Mouse (Mus musculus): ENCODE data around the gene Atp8b2. TPM values are rescaled to one million over a fixed set of nuclear protein-coding genes. Genes with fewer than 3 reads are reported as not detected.
A peak's percentile ranks its signal among the peaks of the same experiment; 100 is the strongest.

Gene Atp8b2
- polyA plus RNA-seq, 1 experiment from 2014 or later: 1.4 TPM

- ATAC-seq (ENCODE audit: low read depth): no peak
- H3K27me3 ChIP-seq: peaks cover 43% of the 10 kb centered on the region
- no peak overlapping the region for H3K4me3 ChIP-seq (replicated peaks)
- H3K9me3 ChIP-seq (replicated peaks): no peaks in the 10 kb centered on the region
- 45% methylated on average over 3 of the region's 3 CpGs for WGBS (ENCODE audit: insufficient replicate concordance)
- H3K27ac ChIP-seq: no peak overlapping the region
- no peaks in the 10 kb centered on the region for H3K36me3 ChIP-seq
- peaks cover 15% of the 10 kb centered on the region for H3K4me1 ChIP-seq (replicated peaks)
- no peak overlapping the region for H3K9ac ChIP-seq
- DNase-seq: no peak
- no peak overlapping the region for H3K4me2 ChIP-seq
Observed at GRCm38 (mm10) chr3:89917408-89917807, 45.9 kb downstream of the Atp8b2 start.

GRCm38 (mm10) chr3:89916622-89917021 is 46.7 kb downstream of the Atp8b2 start:
- peaks cover 49% of the 10 kb centered on the region for H3K27me3 ChIP-seq
- no peak for DNase-seq
- no peaks in the 10 kb centered on the region for H3K9me3 ChIP-seq (replicated peaks)
- no peak overlapping the region for H3K4me2 ChIP-seq
- no peaks in the 10 kb centered on the region for H3K36me3 ChIP-seq
- H3K4me3 ChIP-seq (replicated peaks): no peak overlapping the region
- no peak for ATAC-seq (ENCODE audit: low read depth)
- H3K27ac ChIP-seq: no peak overlapping the region
- 58% methylated on average over 1 of the region's 1 CpGs for WGBS (ENCODE audit: insufficient replicate concordance)
- H3K4me1 ChIP-seq (replicated peaks): peaks cover 20% of the 10 kb centered on the region
- no peak overlapping the region for H3K9ac ChIP-seq

GRCm38 (mm10) chr3:89914700-89915099 is 48.6 kb downstream of the Atp8b2 start:
- no peak overlapping the region for H3K27ac ChIP-seq
- no peaks in the 10 kb centered on the region for H3K36me3 ChIP-seq
- ATAC-seq (ENCODE audit: low read depth): no peak
- no peak for DNase-seq
- H3K9ac ChIP-seq: no peak overlapping the region
- no peak overlapping the region for H3K4me3 ChIP-seq (replicated peaks)
- peaks cover 64% of the 10 kb centered on the region for H3K27me3 ChIP-seq
- WGBS (ENCODE audit: insufficient replicate concordance): 17% methylated on average over 4 of the region's 4 CpGs
- peaks cover 31% of the 10 kb centered on the region for H3K4me1 ChIP-seq (replicated peaks)
- H3K4me2 ChIP-seq: no peak overlapping the region
- no peaks in the 10 kb centered on the region for H3K9me3 ChIP-seq (replicated peaks)

GRCm38 (mm10) chr3:89912543-89913391 is 50.5 kb downstream of the Atp8b2 start, which contains the start of gene Il6ra:
Il6ra (minus strand) TSS chr3:89913196.
- peaks cover 70% of the 10 kb centered on the region for H3K27me3 ChIP-seq
- H3K9me3 ChIP-seq (replicated peaks): no peaks in the 10 kb centered on the region
- no peak within 1 kb of the TSS for H3K27ac ChIP-seq
- H3K4me3 ChIP-seq (replicated peaks): peak within 1 kb of the TSS; percentile 61
- H3K4me1 ChIP-seq (replicated peaks): peaks cover 40% of the 10 kb centered on the region
- WGBS (ENCODE audit: insufficient replicate concordance): 2% methylated on average over 75 of the region's 75 CpGs
- H3K9ac ChIP-seq: peak within 1 kb of the TSS; percentile 64
- no peaks in the 10 kb centered on the region for H3K36me3 ChIP-seq
- DNase-seq (peak; percentile 42), ATAC-seq (ENCODE audit: low read depth) (peak; percentile 71)
- H3K4me2 ChIP-seq: peak within 1 kb of the TSS; percentile 80

GRCm38 (mm10) chr3:89912108-89912542 is 51.2 kb downstream of the Atp8b2 start:
- Histone ChIP-seq H3K27me3 (peaks cover 70% of the 10 kb centered on the region), H3K27ac (no peak overlapping the region)

GRCm38 (mm10) chr3:89911207-89911606 is 52.1 kb downstream of the Atp8b2 start:
- H3K27ac ChIP-seq: peak overlapping the region; percentile 51; the same call in 1 of the 2 replicates
- H3K4me3 ChIP-seq (replicated peaks): no peak overlapping the region
- DNase-seq (peak; percentile 29), ATAC-seq (ENCODE audit: low read depth) (no peak)
- no peaks in the 10 kb centered on the region for H3K9me3 ChIP-seq (replicated peaks)
- no peaks in the 10 kb centered on the region for H3K36me3 ChIP-seq
- H3K9ac ChIP-seq: no peak overlapping the region
- H3K27me3 ChIP-seq: peaks cover 67% of the 10 kb centered on the region
- 22% methylated on average over 3 of the region's 3 CpGs for WGBS (ENCODE audit: insufficient replicate concordance)
- peaks cover 41% of the 10 kb centered on the region for H3K4me1 ChIP-seq (replicated peaks)
- H3K4me2 ChIP-seq: no peak overlapping the region

More at GRCm38 (mm10) chr3:89912108-89912542, 51.2 kb downstream of the Atp8b2 start:
- Histone ChIP-seq H3K36me3 (no peaks in the 10 kb centered on the region), H3K9ac (peak overlapping the region; percentile 64; the same call in 1 of the 2 replicates), H3K4me1 (replicated peaks) (peaks cover 40% of the 10 kb centered on the region), H3K9me3 (replicated peaks) (no peaks in the 10 kb centered on the region), H3K4me3 (replicated peaks) (peak overlapping the region; percentile 61), H3K4me2 (peak overlapping the region; percentile 80)
- DNase-seq (no peak), ATAC-seq (ENCODE audit: low read depth) (0 out of 2 replicates have a peak, but pooled peaks have one; percentile 16)
- 29% methylated on average over 6 of the region's 6 CpGs for WGBS (ENCODE audit: insufficient replicate concordance)

GRCm38 (mm10) chr3:89909703-89910542 is 53.4 kb downstream of the Atp8b2 start:
- no peak overlapping the region for H3K9ac ChIP-seq
- peaks cover 51% of the 10 kb centered on the region for H3K4me1 ChIP-seq (replicated peaks)
- H3K4me2 ChIP-seq: no peak overlapping the region
- H3K9me3 ChIP-seq (replicated peaks): no peaks in the 10 kb centered on the region
- H3K36me3 ChIP-seq: no peaks in the 10 kb centered on the region
- H3K27ac ChIP-seq: no peak overlapping the region
- DNase-seq (no peak), ATAC-seq (ENCODE audit: low read depth) (no peak)
- H3K27me3 ChIP-seq: peaks cover 57% of the 10 kb centered on the region
- WGBS (ENCODE audit: insufficient replicate concordance): 50% methylated on average over 5 of the region's 5 CpGs
- H3K4me3 ChIP-seq (replicated peaks): no peak overlapping the region

- no peak for ATAC-seq (ENCODE audit: low read depth)
- Histone ChIP-seq H3K4me1 (replicated peaks) (peaks cover 50% of the 10 kb centered on the region), H3K9me3 (replicated peaks) (no peaks in the 10 kb centered on the region), H3K36me3 (no peaks in the 10 kb centered on the region), H3K4me2 (no peak overlapping the region), H3K9ac (no peak overlapping the region), H3K4me3 (replicated peaks) (no peak overlapping the region), H3K27me3 (peaks cover 47% of the 10 kb centered on the region), H3K27ac (no peak overlapping the region)
- DNase-seq: no peak
- WGBS (ENCODE audit: insufficient replicate concordance): 69% methylated on average over 6 of the region's 6 CpGs
Observed at GRCm38 (mm10) chr3:89908836-89909235, 54.5 kb downstream of the Atp8b2 start.

GRCm38 (mm10) chr3:89907846-89908245 is 55.5 kb downstream of the Atp8b2 start:
- WGBS (ENCODE audit: insufficient replicate concordance): 62% methylated on average over 3 of the region's 3 CpGs
- ATAC-seq (ENCODE audit: low read depth): no peak
- no peak overlapping the region for H3K4me3 ChIP-seq (replicated peaks)
- peaks cover 44% of the 10 kb centered on the region for H3K4me1 ChIP-seq (replicated peaks)
- DNase-seq: no peak
- no peaks in the 10 kb centered on the region for H3K9me3 ChIP-seq (replicated peaks)
- H3K27me3 ChIP-seq: peaks cover 37% of the 10 kb centered on the region
- H3K36me3 ChIP-seq: no peaks in the 10 kb centered on the region
- no peak overlapping the region for H3K27ac ChIP-seq
- no peak overlapping the region for H3K4me2 ChIP-seq
- no peak overlapping the region for H3K9ac ChIP-seq

GRCm38 (mm10) chr3:89899511-89899908 is 63.8 kb downstream of the Atp8b2 start:
- H3K4me3 ChIP-seq (replicated peaks): no peak overlapping the region
- no peak overlapping the region for H3K9ac ChIP-seq
- DNase-seq: no peak
- H3K36me3 ChIP-seq: no peaks in the 10 kb centered on the region
- 60% methylated on average over 8 of the region's 8 CpGs for WGBS (ENCODE audit: insufficient replicate concordance)
- H3K4me1 ChIP-seq (replicated peaks): peaks cover 31% of the 10 kb centered on the region
- H3K9me3 ChIP-seq (replicated peaks): no peaks in the 10 kb centered on the region
- no peak overlapping the region for H3K27ac ChIP-seq
- H3K4me2 ChIP-seq: no peak overlapping the region
- no peak for ATAC-seq (ENCODE audit: low read depth)
- peaks cover 6% of the 10 kb centered on the region for H3K27me3 ChIP-seq

- Histone ChIP-seq H3K9ac (no peak overlapping the region), H3K4me3 (replicated peaks) (no peak overlapping the region), H3K27me3 (peaks cover 6% of the 10 kb centered on the region), H3K9me3 (replicated peaks) (no peaks in the 10 kb centered on the region), H3K4me2 (no peak overlapping the region), H3K36me3 (no peaks in the 10 kb centered on the region), H3K27ac (no peak overlapping the region), H3K4me1 (replicated peaks) (peaks cover 31% of the 10 kb centered on the region)
- ATAC-seq (ENCODE audit: low read depth) (no peak), DNase-seq (no peak)
- WGBS (ENCODE audit: insufficient replicate concordance): 62% methylated on average over 5 of the region's 5 CpGs
Observed at GRCm38 (mm10) chr3:89898870-89899510, 64.3 kb downstream of the Atp8b2 start.
